Mouse (Mus musculus) ES-E14 (cell line): ENCODE measurements around the gene Rasl10b. TPM values are rescaled to one million over a fixed set of nuclear protein-coding genes. Genes with fewer than 3 reads are reported as not detected.

ENCODE experiments used
- DNase-seq: peaks from one replicate; pipeline ENCODE4 v3.0.0-alpha.2; 2013; ENCODE audit warnings: low read depth, low spot score
- H3K27ac ChIP-seq: 2 replicates; pipeline ENCODE4 v1.5.1; 2012; ENCODE audit warnings: low read depth, mild to moderate bottlenecking, low read length, moderate library complexity, mixed read lengths; ENCODE audit not compliant: poor library complexity, insufficient read depth, severe bottlenecking
- H3K36me3 ChIP-seq: 2 replicates; pipeline ENCODE4 v1.6.1; 2012; ENCODE audit warnings: mild to moderate bottlenecking, low read length, moderate library complexity, mixed read lengths; ENCODE audit not compliant: control insufficient read depth, poor library complexity, insufficient read depth, severe bottlenecking
- H3K4me1 ChIP-seq, 2 experiments: fragments of 150-350 bp in 1 of 2; sonication (generic) in 1 of 2; 2 replicates each; pipeline ENCODE4 v1.6.1; 2012; ENCODE audit warnings: low read length in 2 of 2, mild to moderate bottlenecking in 1 of 2, mixed read lengths in 1 of 2; ENCODE audit not compliant: control insufficient read depth in 2 of 2, insufficient read depth in 2 of 2, poor library complexity in 1 of 2
- H3K4me3 ChIP-seq, 2 experiments: fragments of 150-350 bp in 1 of 2; sonication (generic) in 1 of 2; 2 replicates each; pipeline ENCODE4 v1.5.1; 2012; ENCODE audit warnings: low read length in 2 of 2, low read depth in 1 of 2, mild to moderate bottlenecking in 1 of 2, mixed read lengths in 1 of 2; ENCODE audit not compliant: insufficient read depth in 1 of 2, poor library complexity in 1 of 2, severe bottlenecking in 1 of 2
- H3K9ac ChIP-seq: 2 replicates; pipeline ENCODE4 v1.6.1; 2012; ENCODE audit warnings: low read depth, mild to moderate bottlenecking, low read length, mixed read lengths; ENCODE audit not compliant: poor library complexity, insufficient read depth, severe bottlenecking
- H3K9me3 ChIP-seq: fragments of 150-350 bp; sonication (generic); 2 replicates; pipeline ENCODE4 v1.6.1; 2012; ENCODE audit warnings: low read depth, mild to moderate bottlenecking, low read length; ENCODE audit not compliant: control insufficient read depth, insufficient read depth
- CHD2 ChIP-seq: IDR thresholded peaks from 2 replicates; pipeline ENCODE4 v1.6.1; 2014; ENCODE audit warnings: mild to moderate bottlenecking, low read depth, low read length, inconsistent platforms
- HCFC1 ChIP-seq: IDR thresholded peaks from 2 replicates; pipeline ENCODE4 v1.6.1; 2012; ENCODE audit warnings: low read length, inconsistent platforms, borderline replicate concordance; ENCODE audit not compliant: insufficient read depth
- MAFK ChIP-seq: IDR thresholded peaks from 2 replicates; pipeline ENCODE4 v1.6.1; 2014; ENCODE audit warnings: mild to moderate bottlenecking, low read depth, low read length, inconsistent platforms; ENCODE audit not compliant: insufficient read depth
- ZC3H11A ChIP-seq: IDR thresholded peaks from 2 replicates; pipeline ENCODE4 v1.6.1; 2012; ENCODE audit warnings: low read depth, mild to moderate bottlenecking, inconsistent platforms, low read length, borderline replicate concordance
- ZNF384 ChIP-seq: IDR thresholded peaks from 2 replicates; pipeline ENCODE4 v1.6.1; 2012; ENCODE audit warnings: low read depth, low read length, inconsistent platforms
- in situ Hi-C, 2 experiments: fragments of 600-800 bp; cut with MboI; formaldehyde crosslinking; loops; one replicate each; pipeline ENCODE4 v1.15.1; 2025; ENCODE audit warnings: low sequenced_read_pairs in 2 of 2, inconsistent platforms in 1 of 2; ENCODE audit not compliant: unreplicated experiment in 2 of 2
- total RNA-seq: library from RNA; depleted of rRNA; stranded (reverse); fragments of 300-350 nt; gene quantifications from 2 replicates; pipeline ENCODE4 v1.2.3, GENCODE M21; 2012

The Rasl10b gene
- total RNA-seq, 1 experiment, result 1.9 TPM

- TF ChIP-seq ZNF384 (no peak), CHD2 (no peak), MAFK (no peak), HCFC1 (no peak), ZC3H11A (no peak)
- no peak for DNase-seq
- H3K4me1 ChIP-seq, result peaks cover 0 to 5% of the 10 kb centered on the region in 2 experiments; a peak in 1 of 4 replicates
- H3K4me3 ChIP-seq, result peak overlapping the region; percentile 55 to 69
- peak overlapping the region; percentile 62 for H3K9ac ChIP-seq
- no peaks in the 10 kb centered on the region for H3K9me3 ChIP-seq
- no peaks in the 10 kb centered on the region for H3K36me3 ChIP-seq
- H3K27ac ChIP-seq, result no peak overlapping the region; the same call in 1 of the 2 replicates
- in situ Hi-C loops, result loop anchor here in 1 of 2 experiments (10.0 kb wide), 1 partner anchor 102 kb away; no protein-coding TSS in a partner anchor
These were observed 18.0 kb downstream of the Rasl10b start for GRCm38 (mm10) chr11:83426964-83427363.

- Histone ChIP-seq H3K4me3 (peak within 1 kb of the TSS in 1 of 2 experiments; percentile 36; a peak in 1 of 4 replicates), H3K36me3 (no peaks in the 10 kb centered on the region), H3K9ac (no peak within 1 kb of the TSS; the same call in 1 of the 2 replicates), H3K9me3 (no peaks in the 10 kb centered on the region), H3K27ac (no peak within 1 kb of the TSS), H3K4me1 (peaks cover 0 to 5% of the 10 kb centered on the region in 2 experiments; a peak in 1 of 4 replicates)
- no peak for DNase-seq
- no peak for TF ChIP-seq ZNF384
- no peak for TF ChIP-seq MAFK
- TF ChIP-seq CHD2, result no peak
- TF ChIP-seq ZC3H11A, result no peak
- no peak for TF ChIP-seq HCFC1
- in situ Hi-C loops, result loop anchor here in 1 of 2 experiments (10.0 kb wide), 1 partner anchor 105 kb away; no protein-coding TSS in a partner anchor
These were observed 20.4 kb downstream of the Rasl10b start, which contains the start of gene Gas2l2 for GRCm38 (mm10) chr11:83429355-83429754. Gene Gas2l2, minus strand, starts transcription at chr11:83429455.

- Histone ChIP-seq H3K4me1 (peaks cover 0 to 5% of the 10 kb centered on the region in 2 experiments; a peak in 1 of 4 replicates), H3K36me3 (no peaks in the 10 kb centered on the region), H3K9me3 (no peaks in the 10 kb centered on the region), H3K9ac (no peak overlapping the region), H3K27ac (no peak overlapping the region), H3K4me3 (no peak overlapping the region)
- in situ Hi-C loops, result no loop called here
- DNase-seq, result no peak
- no peak for TF ChIP-seq HCFC1
- no peak for TF ChIP-seq ZNF384
- TF ChIP-seq ZC3H11A, result no peak
- TF ChIP-seq CHD2, result no peak
- TF ChIP-seq MAFK, result no peak
These were observed 23.6 kb downstream of the Rasl10b start for GRCm38 (mm10) chr11:83432533-83432932.

GRCm38 (mm10) chr11:83437377-83437776 is 28.4 kb downstream of the Rasl10b start, which contains the start of gene 1700020L24Rik:
Gene 1700020L24Rik, plus strand, starts transcription at chr11:83437677.
- DNase-seq, result no peak
- H3K9me3 ChIP-seq, result no peaks in the 10 kb centered on the region
- no peak within 1 kb of the TSS for H3K9ac ChIP-seq
- in situ Hi-C loops, result no loop called here
- no peak within 1 kb of the TSS for H3K4me3 ChIP-seq
- H3K27ac ChIP-seq, result no peak within 1 kb of the TSS
- H3K4me1 ChIP-seq, result no peaks in the 10 kb centered on the region
- 0 out of 2 replicates have a peak, but pooled peaks cover 2% of the 10 kb centered on the region for H3K36me3 ChIP-seq
- TF ChIP-seq HCFC1 (no peak), CHD2 (no peak), MAFK (no peak), ZC3H11A (no peak), ZNF384 (no peak)
